Mouse (Mus musculus) liver, postnatal 0 days (tissue): ENCODE measurements around the gene D16Ertd472e.

Experiments
- CTCF ChIP-seq: sonication (generic); IDR thresholded peaks from 2 replicates; pipeline ENCODE4 v1.5.1; 2016; ENCODE audit warnings: antibody characterized with exemption, low read depth
- EP300 ChIP-seq: IDR thresholded peaks from 2 replicates; pipeline ENCODE4 v1.6.1; 2016; ENCODE audit warnings: antibody characterized with exemption, low read depth, mild to moderate bottlenecking

GRCm38 (mm10) chr16:78585664-78586397 is 9.3 kb upstream of the D16Ertd472e start:
- no peak for TF ChIP-seq CTCF
- TF ChIP-seq EP300, result no peak
